Mouse (Mus musculus) ES-Bruce4 (cell line): Measurements from ENCODE around the gene Fam13a.

Experiments used
- CTCF ChIP-seq: IDR thresholded peaks from one replicate; pipeline ENCODE4 v1.8.1; 2011; ENCODE audit warnings: low read depth, low read length
- POLR2A ChIP-seq: IDR thresholded peaks from one replicate; pipeline ENCODE4 v1.8.1; 2011; ENCODE audit warnings: low read length; ENCODE audit not compliant: insufficient read depth

- no peak for TF ChIP-seq POLR2A
- no peak for TF ChIP-seq CTCF
Observed at GRCm38 (mm10) chr6:59004630-59005029, 19.7 kb downstream of the Fam13a start.
